Mouse (Mus musculus): ENCODE measurements around the gene Agxt2. TPM values are rescaled to one million over a fixed set of nuclear protein-coding genes. Genes with fewer than 3 reads are reported as not detected.

Gene Agxt2
- polyA plus RNA-seq, 1 experiment from 2014 or later = 1.1 TPM

DNA sequence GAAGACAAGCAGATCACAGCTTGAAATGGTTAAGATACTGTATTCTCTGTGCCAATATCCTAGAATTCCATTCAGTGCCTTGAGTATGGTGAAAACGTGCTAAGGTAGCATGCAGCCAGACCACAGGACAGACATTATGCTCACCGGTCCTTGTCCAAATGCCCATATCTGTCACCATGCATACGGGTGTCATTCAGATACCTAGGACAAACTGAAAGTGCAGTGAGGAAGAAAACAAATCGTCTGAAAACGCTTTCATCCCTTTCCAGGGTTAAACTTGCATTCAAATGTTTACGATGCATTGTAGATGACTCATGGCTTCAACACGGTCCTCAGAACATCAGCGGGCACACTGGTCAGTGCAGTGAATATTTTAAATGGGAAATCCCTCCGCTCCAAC is 83.2 kb downstream of the Agxt2 start:
- Histone ChIP-seq H3K4me1 (replicated peaks; ENCODE audit: control insufficient read depth, insufficient read depth, low read length) (no peaks in the 10 kb centered on the region), H3K36me3 (ENCODE audit: control insufficient read depth, insufficient read depth) (peaks cover 5% of the 10 kb centered on the region), H3K4me3 (ENCODE audit: low read depth, low read length) (no peak overlapping the region), H3K9ac (ENCODE audit: low read depth, low read length) (no peak overlapping the region), H3K27me3 (replicated peaks; ENCODE audit: control insufficient read depth, insufficient read depth, low read length) (no peaks in the 10 kb centered on the region), H3K27ac (ENCODE audit: low read depth, low read length) (no peak overlapping the region), H3K9me3 (ENCODE audit: control insufficient read depth) (no peaks in the 10 kb centered on the region), H3K4me2 (replicated peaks; ENCODE audit: low read depth) (no peak overlapping the region)
- no peak for ATAC-seq
- 81% methylated on average over 9 of the region's 9 CpGs for WGBS
- TF ChIP-seq CTCF (IDR thresholded peaks at IDR 0.05; ENCODE audit: low read depth) = no peak

GRCm38 (mm10) chr15:10442275-10442674 is 83.9 kb downstream of the Agxt2 start:
- no peak overlapping the region for H3K4me2 ChIP-seq (replicated peaks; ENCODE audit: low read depth)
- H3K27ac ChIP-seq (ENCODE audit: low read depth, low read length) = no peak overlapping the region
- 85% methylated on average over 1 of the region's 1 CpGs for WGBS
- no peaks in the 10 kb centered on the region for H3K9me3 ChIP-seq (ENCODE audit: control insufficient read depth)
- H3K4me3 ChIP-seq (ENCODE audit: low read depth, low read length) = no peak overlapping the region
- no peaks in the 10 kb centered on the region for H3K4me1 ChIP-seq (replicated peaks; ENCODE audit: control insufficient read depth, insufficient read depth, low read length)
- H3K27me3 ChIP-seq (replicated peaks; ENCODE audit: control insufficient read depth, insufficient read depth, low read length) = no peaks in the 10 kb centered on the region
- ATAC-seq = no peak
- no peak overlapping the region for H3K9ac ChIP-seq (ENCODE audit: low read depth, low read length)
- no peak for TF ChIP-seq CTCF (IDR thresholded peaks at IDR 0.05; ENCODE audit: low read depth)
- H3K36me3 ChIP-seq (ENCODE audit: control insufficient read depth, insufficient read depth) = peaks cover 9% of the 10 kb centered on the region

DNA sequence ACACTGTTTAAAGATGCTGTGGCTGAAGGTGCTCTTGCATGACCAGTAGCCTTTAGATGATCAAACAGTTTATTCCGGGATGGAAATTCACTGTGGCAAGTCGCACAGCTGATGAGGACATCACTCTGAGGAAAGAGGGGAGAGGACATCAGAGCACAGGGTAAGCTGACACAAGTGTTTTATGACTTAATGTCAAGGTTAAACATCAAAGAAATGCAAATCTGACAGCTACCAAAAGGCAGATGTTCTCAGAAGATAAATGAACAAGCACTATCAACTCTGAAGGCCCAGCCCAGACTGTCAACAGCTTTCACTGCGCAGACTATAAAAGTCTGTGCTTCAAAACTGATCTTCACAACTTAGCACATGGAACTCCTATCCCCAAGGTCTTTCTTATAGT is 88.8 kb downstream of the Agxt2 start:
- Histone ChIP-seq H3K4me2 (replicated peaks; ENCODE audit: low read depth) (no peak overlapping the region), H3K9ac (ENCODE audit: low read depth, low read length) (no peak overlapping the region), H3K27ac (ENCODE audit: low read depth, low read length) (no peak overlapping the region), H3K27me3 (replicated peaks; ENCODE audit: control insufficient read depth, insufficient read depth, low read length) (no peaks in the 10 kb centered on the region), H3K9me3 (ENCODE audit: control insufficient read depth) (no peaks in the 10 kb centered on the region), H3K4me1 (replicated peaks; ENCODE audit: control insufficient read depth, insufficient read depth, low read length) (no peaks in the 10 kb centered on the region), H3K36me3 (ENCODE audit: control insufficient read depth, insufficient read depth) (peaks cover 32% of the 10 kb centered on the region), H3K4me3 (ENCODE audit: low read depth, low read length) (no peak overlapping the region)
- 80% methylated on average over 3 of the region's 3 CpGs for WGBS
- no peak for ATAC-seq
- TF ChIP-seq CTCF (IDR thresholded peaks at IDR 0.05; ENCODE audit: low read depth) = no peak

Other genes with a start within 250 kb of the Agxt2 start
- 52.3 and 57.4 TPM in 2 replicates for gene Prlr, start 181.3 kb upstream of the Agxt2 start, polyA plus RNA-seq (2015; fragmentation: Nextera tagmentation; extraction: Ambion mirVana)
- 1.9 TPM in 1 of 2 replicates, not detected in the other for gene Gm21973, start 33.2 kb upstream of the Agxt2 start, polyA plus RNA-seq (2015; fragmentation: Nextera tagmentation; extraction: Ambion mirVana)
- gene Dnajc21, start 112.0 kb downstream of the Agxt2 start, polyA plus RNA-seq (2015; fragmentation: Nextera tagmentation; extraction: Ambion mirVana) = 9.3 and 10.4 TPM in 2 replicates
- gene Brix1, start 127.4 kb downstream of the Agxt2 start, polyA plus RNA-seq (2015; fragmentation: Nextera tagmentation; extraction: Ambion mirVana) = 65.4 TPM in 2 replicates
- 10.6 and 13.1 TPM in 2 replicates for gene Rad1, start 127.5 kb downstream of the Agxt2 start, polyA plus RNA-seq (2015; fragmentation: Nextera tagmentation; extraction: Ambion mirVana)
- not detected in 2 replicates for gene Ttc23l, start 200.1 kb downstream of the Agxt2 start, polyA plus RNA-seq (2015; fragmentation: Nextera tagmentation; extraction: Ambion mirVana)